Mouse (Mus musculus): Measurements from ENCODE around the gene Gm42421.

- TF ChIP-seq CTCF (IDR thresholded peaks at IDR 0.05; ENCODE audit: borderline replicate concordance, insufficient read depth, low read length) (no peak), POLR2A (IDR thresholded peaks at IDR 0.05; ENCODE audit: low read depth, low read length) (no peak)
Observed at GRCm38 (mm10) chr5:143903813-143904212, 24.2 kb upstream of the Gm42421 start.
